Mouse (Mus musculus) kidney, embryonic 15.5 days (tissue): ENCODE measurements around the gene Gm43720. TPM values are rescaled to one million over a fixed set of nuclear protein-coding genes. Genes with fewer than 3 reads are reported as not detected.

Experiments used
- polyA plus RNA-seq: library from polyadenylated mRNA; unstranded; fragments of >200 nt; fragmentation: Nextera tagmentation; extraction: Ambion mirVana; gene quantifications from 2 replicates; pipeline ENCODE4 v1.2.1, GENCODE M21; 2015

Gm43720 gene
- polyA plus RNA-seq, 1 experiment from 2014 or later = 0.08 TPM

Other genes starting within 250 kb of the Gm43720 start
- gene Smok3c, start 226.8 kb downstream of the Gm43720 start, polyA plus RNA-seq = not detected in 2 replicates
- 22.9 and 23.5 TPM in 2 replicates for gene Zkscan1, start 194.9 kb downstream of the Gm43720 start, polyA plus RNA-seq
- 61.4 and 64.6 TPM in 2 replicates for gene Zscan21, start 163.1 kb downstream of the Gm43720 start, polyA plus RNA-seq
- gene Zfp113, start 124.2 kb downstream of the Gm43720 start, polyA plus RNA-seq = 23.2 and 26.4 TPM in 2 replicates
- gene Cops6, start 118.9 kb downstream of the Gm43720 start, polyA plus RNA-seq = 306 and 316 TPM in 2 replicates
- gene Ap4m1, start 108.0 kb downstream of the Gm43720 start, polyA plus RNA-seq = 24.2 and 28.2 TPM in 2 replicates
- 211 and 225 TPM in 2 replicates for gene Mcm7, start 107.5 kb downstream of the Gm43720 start, polyA plus RNA-seq
- gene Taf6, start 92.5 kb downstream of the Gm43720 start, polyA plus RNA-seq = 102 and 109 TPM in 2 replicates
- gene Cnpy4, start 92.5 kb downstream of the Gm43720 start, polyA plus RNA-seq = 61.9 and 62.9 TPM in 2 replicates
- 8.4 and 10.5 TPM in 2 replicates for gene Mblac1, start 85.6 kb downstream of the Gm43720 start, polyA plus RNA-seq
- gene Nxpe5, start 54.1 kb downstream of the Gm43720 start, polyA plus RNA-seq = not detected in 2 replicates
- 57.8 and 61.1 TPM in 2 replicates for gene Lamtor4, start 24.5 kb downstream of the Gm43720 start, polyA plus RNA-seq
- gene BC037034, start 15.9 kb downstream of the Gm43720 start, polyA plus RNA-seq = 5.9 and 6.5 TPM in 2 replicates
- 2.1 and 2.7 TPM in 2 replicates for gene Gal3st4, start 7.1 kb downstream of the Gm43720 start, polyA plus RNA-seq
- 27.8 and 29.8 TPM in 2 replicates for gene Gpc2, start within 50 bp of the Gm43720 start, polyA plus RNA-seq
- 3.9 and 4.1 TPM in 2 replicates for gene Stag3, start 282 bp upstream of the Gm43720 start, polyA plus RNA-seq
- 0.23 TPM in 1 of 2 replicates, not detected in the other for gene Pvrig, start 62.0 kb upstream of the Gm43720 start, polyA plus RNA-seq
- 38.1 TPM in 2 replicates for gene Zfp157, start 161.5 kb upstream of the Gm43720 start, polyA plus RNA-seq